Mouse (Mus musculus) right cerebral cortex, postnatal 14 days (tissue): ENCODE results near the gene Ksr2.
"Not testable (repeated sequence)": the region's sequence is repeated elsewhere in the genome, so short reads cannot be mapped to it uniquely, and the experiment has no call there.

Experiments used
- DNase-seq: peaks from one replicate; pipeline ENCODE4 v3.0.0; 2022

Gene Ksr2

GRCm38 (mm10) chr5:117409369-117409768 is 4.4 kb upstream of the Ksr2 start:
- DNase-seq: no peak

- DNase-seq: no peak
Measured at GRCm38 (mm10) chr5:117414611-117415010, 811 bp downstream of the Ksr2 start.

- DNase-seq: peak; percentile 20
Measured at GRCm38 (mm10) chr5:117415011-117415912, 1.5 kb downstream of the Ksr2 start.

- no peak for DNase-seq
Measured at GRCm38 (mm10) chr5:117417442-117417841, 3.6 kb downstream of the Ksr2 start.

- DNase-seq: not testable (repeated sequence)
Measured at GRCm38 (mm10) chr5:117433501-117433900, 19.7 kb downstream of the Ksr2 start.

- no peak for DNase-seq
Measured at GRCm38 (mm10) chr5:117440261-117440660, 26.5 kb downstream of the Ksr2 start.

- no peak for DNase-seq
Measured at GRCm38 (mm10) chr5:117441242-117441842, 27.5 kb downstream of the Ksr2 start.

- no peak for DNase-seq
Measured at GRCm38 (mm10) chr5:117442157-117442765, 28.5 kb downstream of the Ksr2 start.

- no peak for DNase-seq
Measured at GRCm38 (mm10) chr5:117443141-117443540, 29.3 kb downstream of the Ksr2 start.

GRCm38 (mm10) chr5:117443902-117444301 is 30.1 kb downstream of the Ksr2 start:
- no peak for DNase-seq

GRCm38 (mm10) chr5:117447698-117448097 is 33.9 kb downstream of the Ksr2 start:
- DNase-seq: no peak

GRCm38 (mm10) chr5:117452013-117452412 is 38.2 kb downstream of the Ksr2 start:
- no peak for DNase-seq

GRCm38 (mm10) chr5:117455546-117455945 is 41.7 kb downstream of the Ksr2 start:
- no peak for DNase-seq

GRCm38 (mm10) chr5:117457121-117457520 is 43.3 kb downstream of the Ksr2 start:
- no peak for DNase-seq

- DNase-seq: no peak
Measured at GRCm38 (mm10) chr5:117457583-117457982, 43.8 kb downstream of the Ksr2 start.

- no peak for DNase-seq
Measured at GRCm38 (mm10) chr5:117458899-117459298, 45.1 kb downstream of the Ksr2 start.

GRCm38 (mm10) chr5:117460261-117460660 is 46.5 kb downstream of the Ksr2 start:
- no peak for DNase-seq

GRCm38 (mm10) chr5:117467052-117467451 is 53.3 kb downstream of the Ksr2 start:
- DNase-seq: no peak

- DNase-seq: no peak
Measured at GRCm38 (mm10) chr5:117468961-117469360, 55.2 kb downstream of the Ksr2 start.

- no peak for DNase-seq
Measured at GRCm38 (mm10) chr5:117469572-117469971, 55.8 kb downstream of the Ksr2 start.

GRCm38 (mm10) chr5:117481162-117481561 is 67.4 kb downstream of the Ksr2 start:
- no peak for DNase-seq

- DNase-seq: no peak
Measured at GRCm38 (mm10) chr5:117481586-117481985, 67.8 kb downstream of the Ksr2 start.

GRCm38 (mm10) chr5:117482013-117482412 is 68.2 kb downstream of the Ksr2 start:
- DNase-seq: no peak

- DNase-seq: no peak
Measured at GRCm38 (mm10) chr5:117485411-117485810, 71.6 kb downstream of the Ksr2 start.
